Comparison of ENCODE assay signal across 25 mouse cellular contexts in genomic region chr19:18033599-18033998, GRCm38 (mm10).
"Had no signal": no experiment of that assay in that cellular context is flagged by ENCODE, and none has a peak within 500 bp of the region (broad histone marks: within the 10 kb centered on the region; RNA-seq: fewer than 3 reads in every experiment).

No protein-coding gene starts in this region.

- H3K27ac ChIP-seq: heart, adult 2 months; heart, embryonic 13.5 days; heart, embryonic 15.5 days; hindbrain, embryonic 10.5 days; hindbrain, embryonic 12.5 days; hindbrain, embryonic 14.5 days; intestine, embryonic 15.5 days; limb, embryonic 13.5 days; limb, embryonic 15.5 days; liver, embryonic 12.5 days; liver, embryonic 14.5 days had no signal

- H3K4me3 ChIP-seq: heart, adult 2 months; heart, embryonic 13.5 days; heart, embryonic 15.5 days; hindbrain, embryonic 10.5 days; hindbrain, embryonic 12.5 days; intestine, embryonic 15.5 days; limb, embryonic 13.5 days; limb, embryonic 15.5 days; liver, embryonic 12.5 days had no signal

- DNase-seq: gastrocnemius, postnatal 14 days; gastrocnemius, postnatal 36 days; heart, adult 11 months; heart, adult 2 months; heart, postnatal 4 days; kidney, adult 18-20 months; kidney, adult 8-10 months; kidney, postnatal 10 days; kidney, postnatal 25 days; kidney, postnatal 4 days; layer of hippocampus, adult 9-11 months; layer of hippocampus, postnatal 36 days; left cerebral cortex, postnatal 4 days had no signal

- ATAC-seq: inflammation-experienced regulatory T-cells, adult 6 months; intestine, embryonic 15.5 days; intestine, postnatal 0 days; liver, embryonic 12.5 days had no signal
